ENCODE assay signal across 18 mouse cellular contexts in the genomic region with DNA sequence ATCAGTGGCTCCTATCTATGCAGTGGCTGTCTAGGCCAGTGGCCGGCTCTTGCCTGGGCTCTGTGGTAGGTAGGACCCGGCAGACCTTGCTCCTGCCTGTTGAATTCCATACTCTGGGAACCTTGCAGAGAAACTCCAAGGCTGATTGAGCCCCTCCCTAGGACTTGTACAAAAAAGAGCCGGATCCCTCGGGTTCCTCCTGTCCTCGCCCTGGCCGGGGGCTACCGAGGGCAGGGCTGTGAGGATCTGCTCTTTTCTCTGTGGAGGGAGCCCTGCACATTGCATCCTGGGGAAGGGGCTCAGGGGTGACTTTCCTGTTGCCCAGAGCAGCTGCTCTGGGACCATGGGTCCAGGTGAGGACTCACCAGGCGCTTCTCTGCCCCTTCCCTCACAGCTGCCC. TPM values are rescaled to one million over a fixed set of nuclear protein-coding genes. Genes with fewer than 3 reads are reported as not detected.
DNase-seq lines count a peak whose midpoint lies in the region; ATAC-seq lines count a peak whose summit lies in the region.
"Had no signal": no experiment of that assay in that cellular context is flagged by ENCODE, and none has a peak within 500 bp of the region (broad histone marks: within the 10 kb centered on the region; RNA-seq: fewer than 3 reads in every experiment).

No protein-coding gene starts in this region.

- peak overlapping the region; percentile 36; the same call in 1 of the 2 replicates for H3K9ac ChIP-seq in heart, embryonic 11.5 days (ENCODE audit: low read depth, low read length)
- 0 out of 2 replicates have a peak overlapping the region, but pooled peaks have one; percentile 10 for H3K9ac ChIP-seq in midbrain, embryonic 16.5 days (ENCODE audit: low read depth, low read length)
- H3K9ac ChIP-seq in midbrain, embryonic 14.5 days (replicated peaks; ENCODE audit: low read length): no peak overlapping the region
- H3K9ac ChIP-seq in embryonic facial prominence, embryonic 14.5 days (ENCODE audit: low read depth, low read length): peak overlapping the region; percentile 26; the same call in 1 of the 2 replicates
- H3K9ac ChIP-seq: forebrain, embryonic 15.5 days had no signal

- no peaks in the 10 kb centered on the region for H3K9me3 ChIP-seq in heart, embryonic 11.5 days (replicated peaks; ENCODE audit: control insufficient read depth, low read length)
- no peaks in the 10 kb centered on the region for H3K9me3 ChIP-seq in midbrain, embryonic 16.5 days (replicated peaks; ENCODE audit: control insufficient read depth, low read length, poor library complexity, severe bottlenecking)
- no peaks in the 10 kb centered on the region for H3K9me3 ChIP-seq in midbrain, embryonic 14.5 days (ENCODE audit: control insufficient read depth, low read length)
- no peaks in the 10 kb centered on the region for H3K9me3 ChIP-seq in embryonic facial prominence, embryonic 14.5 days (ENCODE audit: control insufficient read depth, low read length)
- H3K9me3 ChIP-seq: forebrain, embryonic 15.5 days had no signal

- WGBS in heart, embryonic 11.5 days (ENCODE audit: insufficient replicate concordance): 35% methylated on average over 8 of the region's 8 CpGs
- 56% methylated on average over 8 of the region's 8 CpGs for WGBS in midbrain, embryonic 16.5 days
- 44% methylated on average over 8 of the region's 8 CpGs for WGBS in midbrain, embryonic 14.5 days
- WGBS in embryonic facial prominence, embryonic 14.5 days: 26% methylated on average over 7 of the region's 8 CpGs

- peaks cover 3% of the 10 kb centered on the region; the same call in 1 of the 2 replicates for H3K36me3 ChIP-seq in heart, embryonic 11.5 days (ENCODE audit: control insufficient read depth, insufficient read depth, low read length)
- H3K36me3 ChIP-seq in midbrain, embryonic 16.5 days (ENCODE audit: control insufficient read depth, insufficient read depth, low read length): no peaks in the 10 kb centered on the region
- H3K36me3 ChIP-seq in midbrain, embryonic 14.5 days (ENCODE audit: control insufficient read depth, insufficient read depth, low read length): no peaks in the 10 kb centered on the region
- no peaks in the 10 kb centered on the region for H3K36me3 ChIP-seq in embryonic facial prominence, embryonic 14.5 days (ENCODE audit: control insufficient read depth, insufficient read depth, low read length)
- H3K36me3 ChIP-seq: forebrain, embryonic 15.5 days had no signal

- no peak overlapping the region for H3K4me2 ChIP-seq in heart, embryonic 11.5 days
- no peak overlapping the region for H3K4me2 ChIP-seq in midbrain, embryonic 16.5 days (ENCODE audit: low read length)
- no peak overlapping the region for H3K4me2 ChIP-seq in midbrain, embryonic 14.5 days (ENCODE audit: low read length)
- no peak overlapping the region for H3K4me2 ChIP-seq in embryonic facial prominence, embryonic 14.5 days (ENCODE audit: low read depth, low read length)
- H3K4me2 ChIP-seq: forebrain, embryonic 15.5 days had no signal

- H3K27me3 ChIP-seq in heart, embryonic 11.5 days (ENCODE audit: control insufficient read depth, insufficient read depth, low read length): 0 out of 2 replicates have a peak, but pooled peaks cover 8% of the 10 kb centered on the region
- H3K27me3 ChIP-seq in midbrain, embryonic 16.5 days (ENCODE audit: control insufficient read depth, insufficient read depth, low read depth, low read length): no peaks in the 10 kb centered on the region
- H3K27me3 ChIP-seq in midbrain, embryonic 14.5 days (ENCODE audit: control insufficient read depth, insufficient read depth, low read length): no peaks in the 10 kb centered on the region
- no peaks in the 10 kb centered on the region for H3K27me3 ChIP-seq in embryonic facial prominence, embryonic 14.5 days (replicated peaks; ENCODE audit: control insufficient read depth, insufficient read depth, low read length)
- H3K27me3 ChIP-seq: forebrain, embryonic 15.5 days had no signal

- H3K4me3 ChIP-seq in heart, embryonic 11.5 days (ENCODE audit: low read depth, low read length): no peak overlapping the region
- H3K4me3 ChIP-seq in midbrain, embryonic 16.5 days (ENCODE audit: low read depth, low read length): no peak overlapping the region
- H3K4me3 ChIP-seq in midbrain, embryonic 14.5 days (replicated peaks; ENCODE audit: low read depth, low read length): no peak overlapping the region
- H3K4me3 ChIP-seq in embryonic facial prominence, embryonic 14.5 days (ENCODE audit: low read depth, low read length): no peak overlapping the region
- H3K4me3 ChIP-seq: erythroblast, embryonic 14.5 days; forebrain, embryonic 15.5 days; myocyte had no signal

- no peak for DNase-seq in heart, postnatal 10 days
- no peak for DNase-seq in midbrain, embryonic 14.5 days
- no peak for DNase-seq in embryonic facial prominence, embryonic 14.5 days (ENCODE audit: low spot score)
- DNase-seq in kidney, postnatal 36 days: no peak
- DNase-seq in adrenal gland, postnatal 10 days: no peak
- DNase-seq: cerebellum, postnatal 10 days; heart, postnatal 36 days; kidney, adult 8-10 months; layer of hippocampus, postnatal 36 days; lung, postnatal 14 days; thymus, postnatal 36 days had no signal

- intact Hi-C loops in heart, postnatal 10 days (cut with DNase I): no loop called here

- no peak for ATAC-seq in heart, embryonic 11.5 days (replicated peaks; ENCODE audit: insufficient number of reproducible peaks, low FRiP score, low TSS enrichment)
- no peak for ATAC-seq in midbrain, embryonic 16.5 days
- ATAC-seq in midbrain, embryonic 14.5 days (ENCODE audit: low FRiP score, low TSS enrichment): no peak
- no peak for ATAC-seq in embryonic facial prominence, embryonic 14.5 days (ENCODE audit: low read depth)
- ATAC-seq: forebrain, embryonic 15.5 days; hindbrain, postnatal 0 days had no signal

- H3K4me1 ChIP-seq in heart, embryonic 11.5 days (ENCODE audit: control insufficient read depth, insufficient read depth, low read length): peaks cover 22% of the 10 kb centered on the region
- no peaks in the 10 kb centered on the region for H3K4me1 ChIP-seq in midbrain, embryonic 16.5 days (ENCODE audit: control insufficient read depth, insufficient read depth, low read length)
- no peaks in the 10 kb centered on the region for H3K4me1 ChIP-seq in midbrain, embryonic 14.5 days (ENCODE audit: control insufficient read depth, insufficient read depth, low read length)
- H3K4me1 ChIP-seq in embryonic facial prominence, embryonic 14.5 days (ENCODE audit: control insufficient read depth, insufficient read depth, low read length): peaks cover 16% of the 10 kb centered on the region

- H3K27ac ChIP-seq in heart, embryonic 11.5 days (ENCODE audit: low read depth, low read length): no peak overlapping the region
- H3K27ac ChIP-seq in midbrain, embryonic 16.5 days (ENCODE audit: low read length): no peak overlapping the region
- no peak overlapping the region for H3K27ac ChIP-seq in midbrain, embryonic 14.5 days (replicated peaks; ENCODE audit: low read depth, low read length)
- no peak overlapping the region for H3K27ac ChIP-seq in embryonic facial prominence, embryonic 14.5 days (replicated peaks; ENCODE audit: low read depth, low read length)
- H3K27ac ChIP-seq: forebrain, embryonic 15.5 days; hindbrain, postnatal 0 days had no signal

RNA-seq across cellular contexts. Expression of a gene that starts 46.9 kb away (rescaled TPM):
- polyA plus RNA-seq in heart, embryonic 11.5 days (2014; fragmentation: Nextera tagmentation; extraction: Ambion mirVana): 28.2 and 34.6 TPM in 2 replicates
- total RNA-seq in heart, postnatal 10 days (2021): 1 to 10 TPM; 6.4 to 8.2 TPM
- polyA plus RNA-seq in midbrain, embryonic 16.5 days (2015; fragmentation: Nextera tagmentation; extraction: Ambion mirVana): 2.4 and 2.9 TPM in 2 replicates
- polyA plus RNA-seq in midbrain, embryonic 14.5 days (2014; fragmentation: Nextera tagmentation; extraction: Ambion mirVana): 8.3 and 8.4 TPM in 2 replicates
- polyA plus RNA-seq in embryonic facial prominence, embryonic 14.5 days (2014; fragmentation: Nextera tagmentation; extraction: Ambion mirVana): 54.5 and 64.6 TPM in 2 replicates
- 1 to 10 TPM; 4.2 to 5.3 TPM for total RNA-seq in adrenal gland, postnatal 10 days (2021)
- total RNA-seq: neutrophil, adult 5-6 weeks had no signal

RNA-seq across cellular contexts. Expression of a gene that starts 50.8 kb away (rescaled TPM):
- 16.3 and 17.0 TPM in 2 replicates for polyA plus RNA-seq in heart, embryonic 11.5 days (2014; fragmentation: Nextera tagmentation; extraction: Ambion mirVana)
- 10 to 100 TPM; 48.1 to 51.1 TPM for total RNA-seq in heart, postnatal 10 days (2021)
- 2.9 and 3.0 TPM in 2 replicates for polyA plus RNA-seq in midbrain, embryonic 16.5 days (2015; fragmentation: Nextera tagmentation; extraction: Ambion mirVana)
- 1.6 and 2.7 TPM in 2 replicates for polyA plus RNA-seq in midbrain, embryonic 14.5 days (2014; fragmentation: Nextera tagmentation; extraction: Ambion mirVana)
- 8.6 and 9.7 TPM in 2 replicates for polyA plus RNA-seq in embryonic facial prominence, embryonic 14.5 days (2014; fragmentation: Nextera tagmentation; extraction: Ambion mirVana)
- total RNA-seq in adrenal gland, postnatal 10 days (2021): 10 to 100 TPM; 19.9 to 29.7 TPM
